Mouse (Mus musculus): ENCODE results near the gene Acta2.

GRCm38 (mm10) chr19:34270106-34270726 lies 14.8 kb upstream of the Acta2 start:
- no peak for TF ChIP-seq POLR2A (IDR thresholded peaks at IDR 0.05; ENCODE audit: borderline replicate concordance, extremely low read depth, insufficient read depth, insufficient read length, poor library complexity, severe bottlenecking)
- TF ChIP-seq CTCF (IDR thresholded peaks at IDR 0.05; ENCODE audit: borderline replicate concordance, extremely low read depth, insufficient read depth, insufficient read length), result no peak
